Mouse (Mus musculus) ES-E14 (cell line): ENCODE results near the gene Exoc3l. TPM values are rescaled to one million over a fixed set of nuclear protein-coding genes. Genes with fewer than 3 reads are reported as not detected.

Experiments used
- DNase-seq: peaks from one replicate; pipeline ENCODE4 v3.0.0-alpha.2; 2013; ENCODE audit warnings: low read depth, low spot score
- H3K27ac ChIP-seq: 2 replicates; pipeline ENCODE4 v1.5.1; 2012; ENCODE audit warnings: low read depth, mild to moderate bottlenecking, low read length, moderate library complexity, mixed read lengths; ENCODE audit not compliant: poor library complexity, insufficient read depth, severe bottlenecking
- H3K36me3 ChIP-seq: 2 replicates; pipeline ENCODE4 v1.6.1; 2012; ENCODE audit warnings: mild to moderate bottlenecking, low read length, moderate library complexity, mixed read lengths; ENCODE audit not compliant: control insufficient read depth, poor library complexity, insufficient read depth, severe bottlenecking
- H3K4me1 ChIP-seq, 2 experiments: fragments of 150-350 bp in 1 of 2; sonication (generic) in 1 of 2; 2 replicates each; pipeline ENCODE4 v1.6.1; 2012; ENCODE audit warnings: low read length in 2 of 2, mild to moderate bottlenecking in 1 of 2, mixed read lengths in 1 of 2; ENCODE audit not compliant: control insufficient read depth in 2 of 2, insufficient read depth in 2 of 2, poor library complexity in 1 of 2
- H3K4me3 ChIP-seq, 2 experiments: fragments of 150-350 bp in 1 of 2; sonication (generic) in 1 of 2; 2 replicates each; pipeline ENCODE4 v1.5.1; 2012; ENCODE audit warnings: low read length in 2 of 2, low read depth in 1 of 2, mild to moderate bottlenecking in 1 of 2, mixed read lengths in 1 of 2; ENCODE audit not compliant: insufficient read depth in 1 of 2, poor library complexity in 1 of 2, severe bottlenecking in 1 of 2
- H3K9ac ChIP-seq: 2 replicates; pipeline ENCODE4 v1.6.1; 2012; ENCODE audit warnings: low read depth, mild to moderate bottlenecking, low read length, mixed read lengths; ENCODE audit not compliant: poor library complexity, insufficient read depth, severe bottlenecking
- H3K9me3 ChIP-seq: fragments of 150-350 bp; sonication (generic); 2 replicates; pipeline ENCODE4 v1.6.1; 2012; ENCODE audit warnings: low read depth, mild to moderate bottlenecking, low read length; ENCODE audit not compliant: control insufficient read depth, insufficient read depth
- CHD2 ChIP-seq: IDR thresholded peaks from 2 replicates; pipeline ENCODE4 v1.6.1; 2014; ENCODE audit warnings: mild to moderate bottlenecking, low read depth, low read length, inconsistent platforms
- HCFC1 ChIP-seq: IDR thresholded peaks from 2 replicates; pipeline ENCODE4 v1.6.1; 2012; ENCODE audit warnings: low read length, inconsistent platforms, borderline replicate concordance; ENCODE audit not compliant: insufficient read depth
- MAFK ChIP-seq: IDR thresholded peaks from 2 replicates; pipeline ENCODE4 v1.6.1; 2014; ENCODE audit warnings: mild to moderate bottlenecking, low read depth, low read length, inconsistent platforms; ENCODE audit not compliant: insufficient read depth
- ZC3H11A ChIP-seq: IDR thresholded peaks from 2 replicates; pipeline ENCODE4 v1.6.1; 2012; ENCODE audit warnings: low read depth, mild to moderate bottlenecking, inconsistent platforms, low read length, borderline replicate concordance
- ZNF384 ChIP-seq: IDR thresholded peaks from 2 replicates; pipeline ENCODE4 v1.6.1; 2012; ENCODE audit warnings: low read depth, low read length, inconsistent platforms
- in situ Hi-C, 2 experiments: fragments of 600-800 bp; cut with MboI; formaldehyde crosslinking; loops; one replicate each; pipeline ENCODE4 v1.15.1; 2025; ENCODE audit warnings: low sequenced_read_pairs in 2 of 2, inconsistent platforms in 1 of 2; ENCODE audit not compliant: unreplicated experiment in 2 of 2
- total RNA-seq: library from RNA; depleted of rRNA; stranded (reverse); fragments of 300-350 nt; gene quantifications from 2 replicates; pipeline ENCODE4 v1.2.3, GENCODE M21; 2012

Exoc3l gene
- total RNA-seq, 1 experiment = 22.0 TPM

DNA sequence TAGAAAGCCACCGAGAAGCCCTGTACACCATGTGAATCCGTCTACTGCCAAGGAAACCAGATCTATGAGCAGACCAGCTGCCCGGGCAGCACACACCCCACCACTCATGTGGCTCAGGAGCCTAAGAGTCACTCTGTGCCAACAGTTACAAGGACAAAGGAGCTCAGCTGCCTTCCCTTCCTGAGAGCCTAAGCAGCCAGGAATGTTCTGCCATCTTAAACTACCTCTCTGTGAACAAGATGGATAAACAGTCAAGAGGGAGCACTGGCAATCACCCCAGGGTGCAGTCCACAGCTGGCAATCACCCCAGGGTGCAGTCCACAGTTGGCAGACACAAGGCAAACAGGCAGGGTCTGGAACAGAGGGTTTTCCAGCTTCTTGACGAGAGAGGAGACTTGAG, 22.0 kb upstream of the Exoc3l start:
- TF ChIP-seq MAFK = no peak
- TF ChIP-seq CHD2 = no peak
- TF ChIP-seq ZC3H11A = no peak
- TF ChIP-seq HCFC1 = no peak
- TF ChIP-seq ZNF384 = no peak
- H3K4me1 ChIP-seq = no peaks in the 10 kb centered on the region
- H3K36me3 ChIP-seq = peaks cover 2% of the 10 kb centered on the region; the same call in 1 of the 2 replicates
- no peak overlapping the region for H3K27ac ChIP-seq
- H3K4me3 ChIP-seq = no peak overlapping the region
- in situ Hi-C loops = no loop called here
- no peaks in the 10 kb centered on the region for H3K9me3 ChIP-seq
- H3K9ac ChIP-seq = no peak overlapping the region
- no peak for DNase-seq

DNA sequence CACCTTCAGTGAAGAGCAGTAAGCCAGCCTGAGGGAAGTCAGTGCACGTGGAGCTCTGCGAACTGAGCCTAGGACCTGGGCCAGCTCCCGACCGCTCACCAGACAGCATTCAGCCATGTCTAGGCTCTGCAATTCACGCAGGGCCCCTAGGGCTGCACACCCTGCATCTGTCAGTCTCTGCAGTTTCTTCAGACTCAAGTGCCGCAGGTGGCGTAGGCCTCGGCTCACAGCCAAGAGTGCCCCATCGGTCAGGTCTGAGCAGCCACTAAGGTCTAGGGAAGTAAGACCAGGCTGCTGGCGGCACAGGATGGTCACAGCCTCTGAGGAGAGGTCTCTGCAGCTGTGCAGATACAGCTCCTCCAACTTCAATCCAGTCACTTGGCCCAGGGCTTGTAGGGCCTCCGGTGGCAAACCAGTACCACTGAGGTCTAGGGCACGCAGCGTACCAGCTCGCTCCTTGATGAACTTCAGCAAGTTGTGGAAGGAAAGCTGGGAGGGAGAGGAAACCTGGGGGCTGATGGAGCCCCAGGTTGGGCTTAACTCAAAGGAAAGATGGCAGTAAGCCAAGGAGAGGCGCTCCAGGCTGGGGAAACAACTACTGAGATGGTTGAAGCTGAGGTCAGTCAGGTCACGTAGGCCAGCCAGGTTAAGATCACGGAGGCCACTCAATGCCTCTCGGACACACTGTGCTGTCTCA, 19.3 kb upstream of the Exoc3l start:
- no peaks in the 10 kb centered on the region for H3K4me1 ChIP-seq
- TF ChIP-seq ZNF384 (no peak), HCFC1 (no peak), ZC3H11A (no peak), CHD2 (no peak), MAFK (no peak)
- no peak overlapping the region for H3K4me3 ChIP-seq
- H3K9ac ChIP-seq = no peak overlapping the region
- H3K36me3 ChIP-seq = peaks cover 2% of the 10 kb centered on the region; the same call in 1 of the 2 replicates
- no peak for DNase-seq
- in situ Hi-C loops = no loop called here
- H3K9me3 ChIP-seq = no peaks in the 10 kb centered on the region
- H3K27ac ChIP-seq = no peak overlapping the region

GRCm38 (mm10) chr8:105313622-105314402, 17.9 kb upstream of the Exoc3l start:
- Histone ChIP-seq H3K4me3 (no peak overlapping the region), H3K27ac (no peak overlapping the region), H3K36me3 (peaks cover 6% of the 10 kb centered on the region; the same call in 1 of the 2 replicates), H3K9me3 (no peaks in the 10 kb centered on the region), H3K4me1 (no peaks in the 10 kb centered on the region), H3K9ac (no peak overlapping the region)
- in situ Hi-C loops = no loop called here
- no peak for DNase-seq
- TF ChIP-seq CHD2 (no peak), HCFC1 (no peak), MAFK (peak; percentile 73; the same call in 1 of the 2 replicates), ZNF384 (no peak)

DNA sequence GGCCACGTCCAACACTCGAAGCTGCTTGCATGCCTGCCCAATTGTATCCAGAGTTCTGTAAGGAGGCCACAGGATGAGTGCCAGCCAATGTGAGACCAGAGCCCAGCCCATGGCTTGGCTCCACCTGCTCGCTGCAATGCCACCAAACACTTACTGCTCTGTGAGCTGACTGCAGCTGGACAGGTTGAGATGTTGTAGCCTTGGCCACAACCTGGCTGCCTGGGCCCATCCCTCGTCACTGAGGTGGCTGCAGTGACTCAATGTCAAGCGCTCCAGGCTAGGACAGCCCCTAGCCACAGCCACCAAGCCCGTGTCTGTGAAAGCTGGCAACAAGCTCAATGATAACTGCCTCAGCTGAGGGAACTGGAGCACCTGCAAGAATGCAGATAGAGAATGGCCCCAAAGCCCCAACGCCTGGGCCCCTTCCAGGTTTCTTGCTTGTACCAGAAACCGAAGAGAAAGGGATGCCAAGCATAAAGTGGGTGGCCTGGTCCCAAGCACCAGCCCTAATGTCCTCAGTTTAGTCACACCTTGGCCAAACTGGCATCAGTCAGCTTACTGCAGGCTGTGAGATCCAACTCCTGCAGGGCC, 17.1 kb upstream of the Exoc3l start:
- H3K36me3 ChIP-seq = peaks cover 10% of the 10 kb centered on the region; the same call in 1 of the 2 replicates
- DNase-seq = no peak
- in situ Hi-C loops = no loop called here

More for the DNA sequence above, 17.1 kb upstream of the Exoc3l start:
- no peaks in the 10 kb centered on the region for H3K4me1 ChIP-seq
- no peak overlapping the region for H3K27ac ChIP-seq
- TF ChIP-seq ZNF384 (no peak), ZC3H11A (no peak)
- no peak overlapping the region for H3K4me3 ChIP-seq
- H3K9ac ChIP-seq = no peak overlapping the region
- no peaks in the 10 kb centered on the region for H3K9me3 ChIP-seq
